Mouse (Mus musculus): ENCODE measurements around the gene Gmpr.

DNA sequence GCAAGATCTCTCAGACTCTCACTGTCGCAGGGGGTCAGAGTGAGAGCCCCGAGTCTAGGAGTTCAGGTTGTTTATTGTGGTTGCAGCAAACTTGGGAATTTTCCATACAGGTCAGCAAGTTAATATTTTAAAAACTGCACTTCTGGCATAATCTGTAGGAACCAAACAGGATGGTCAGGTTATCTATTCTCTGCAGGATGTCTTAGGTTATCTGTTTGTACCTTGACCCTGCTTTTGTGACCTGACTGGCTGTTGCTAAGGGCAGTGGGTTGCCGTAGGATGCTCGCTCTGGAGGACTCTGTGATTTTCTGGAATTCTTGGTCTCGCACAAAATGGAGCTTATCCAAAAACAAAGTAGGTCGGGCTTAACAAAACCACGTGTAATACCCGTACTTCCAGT lies 31.9 kb upstream of the Gmpr start:
- no peak for TF ChIP-seq CTCF (IDR thresholded peaks at IDR 0.05; ENCODE audit: control insufficient read depth, insufficient read depth, low read length)
- no peak for TF ChIP-seq POLR2A (IDR thresholded peaks at IDR 0.05; ENCODE audit: borderline replicate concordance, control insufficient read depth, low read depth, low read length)
